Mouse (Mus musculus) cerebellum, postnatal 4 days (tissue): ENCODE data around the gene 1700030K09Rik.

ENCODE experiments used
- DNase-seq, 2 experiments: peaks; one replicate each; pipeline ENCODE4 v3.0.0; 2022; ENCODE audit warnings: low spot score in 2 of 2, mixed read lengths in 1 of 2

1700030K09Rik gene

DNA sequence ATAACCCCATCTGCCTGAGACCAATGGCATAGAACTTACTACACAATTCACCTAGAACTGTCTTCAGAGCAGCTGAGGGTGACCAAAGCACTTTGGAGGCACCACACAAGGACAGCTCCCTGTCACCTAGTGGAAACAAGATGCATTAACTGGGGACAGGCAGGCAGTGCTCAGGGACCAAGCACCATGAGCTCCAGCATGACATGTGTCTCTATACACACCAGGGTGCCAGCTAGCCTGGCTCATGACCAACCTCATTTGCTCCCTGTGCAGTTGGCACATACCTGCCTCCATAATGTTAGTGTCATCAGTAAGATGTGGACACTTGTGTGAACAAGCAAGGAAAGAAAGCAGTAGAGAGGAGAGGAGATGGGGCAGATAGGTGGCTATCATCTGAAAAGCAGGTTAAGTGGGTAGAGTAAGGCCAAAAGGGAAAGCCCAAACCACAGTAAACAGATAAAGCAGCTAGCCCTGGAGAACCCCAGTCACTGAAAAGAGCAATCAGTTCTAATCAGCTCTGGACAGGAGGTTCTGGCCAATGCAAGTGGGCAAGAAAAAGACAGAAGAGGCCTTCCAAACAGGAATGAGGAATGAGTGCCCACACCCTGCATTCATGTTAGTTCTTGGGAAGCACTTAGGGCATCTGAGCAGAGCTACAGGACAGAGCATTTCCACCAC lies 61.1 kb downstream of the 1700030K09Rik start:
- peak in 1 of 2 experiments; percentile 41 for DNase-seq

DNA sequence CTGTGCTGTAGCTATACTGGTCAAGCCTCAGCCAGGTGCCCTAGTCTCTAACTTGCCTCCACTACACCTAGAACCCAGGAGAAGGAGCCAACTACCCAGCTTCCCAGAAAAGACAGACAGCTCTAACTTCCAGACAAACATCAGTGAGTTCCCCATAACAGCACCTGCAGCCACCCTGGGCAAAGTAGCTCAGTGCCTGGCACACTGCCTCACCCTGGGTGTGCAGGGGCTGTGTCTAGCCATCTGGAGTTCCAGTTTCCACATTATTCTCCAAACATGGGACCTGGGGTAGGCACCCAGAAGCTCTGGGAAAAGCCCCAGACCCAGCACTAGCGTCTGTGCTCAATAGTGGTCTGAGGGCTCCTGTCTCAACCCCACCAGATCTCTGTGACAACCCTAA lies 63.8 kb downstream of the 1700030K09Rik start:
- DNase-seq: no peak
